Mouse (Mus musculus) 3134 (cell line): ENCODE data around the gene Mef2b.

Experiments used
- DNase-seq: peaks from one replicate; pipeline ENCODE4 v3.0.0-alpha.2; 2011; ENCODE audit warnings: low spot score; ENCODE audit not compliant: insufficient read length; ENCODE audit errors: extremely low read depth

Mef2b gene

DNA sequence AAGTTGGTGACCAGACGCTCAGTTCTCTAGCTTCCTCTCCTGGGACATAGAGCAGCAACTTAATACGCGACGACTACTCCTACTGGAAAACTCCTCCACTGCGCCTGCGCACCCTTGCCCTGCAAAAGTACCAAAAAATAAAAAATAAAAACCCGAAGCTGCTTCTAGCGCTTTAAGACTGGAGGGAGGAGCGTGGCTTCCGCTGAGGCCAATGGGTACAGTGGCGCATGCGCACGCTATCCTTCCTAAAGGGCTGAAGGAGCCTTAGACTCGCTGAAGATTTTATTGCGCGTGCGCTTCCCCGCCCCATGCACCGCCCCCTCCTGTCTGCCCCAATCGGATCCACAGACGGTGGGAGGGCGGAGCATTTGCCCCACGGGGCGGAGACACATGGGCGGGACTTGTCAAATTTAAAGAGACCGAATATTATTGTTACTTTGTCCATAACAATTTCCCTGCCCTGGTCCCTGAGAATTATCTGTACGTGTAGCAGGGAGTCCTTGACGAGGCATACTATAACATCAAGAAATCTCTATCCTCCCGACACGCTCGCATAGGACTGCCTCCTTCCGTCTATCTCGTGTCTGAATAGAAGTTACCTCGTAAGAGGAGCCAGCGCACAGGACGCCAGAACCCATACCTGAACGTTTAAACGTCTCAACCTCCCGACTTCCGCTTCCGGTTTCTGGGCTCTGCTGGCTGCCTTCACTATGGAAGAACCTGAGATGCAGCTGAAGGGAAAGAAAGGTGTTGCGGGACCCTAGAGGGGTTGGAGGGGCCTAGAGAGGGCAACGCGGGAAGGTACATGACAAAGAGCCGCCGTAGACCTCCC, at the start of gene Mef2b, which contains the start of the genes Rfxank and Borcs8:
TSS of gene Mef2b (plus strand) at position 686 of the 832 bp plus-strand sequence.
TSS of gene Rfxank (minus strand) at position 129 of the 832 bp plus-strand sequence.
TSS of gene Borcs8 (plus strand) at position 474 of the 832 bp plus-strand sequence.
- DNase-seq = peak; percentile 97

DNA sequence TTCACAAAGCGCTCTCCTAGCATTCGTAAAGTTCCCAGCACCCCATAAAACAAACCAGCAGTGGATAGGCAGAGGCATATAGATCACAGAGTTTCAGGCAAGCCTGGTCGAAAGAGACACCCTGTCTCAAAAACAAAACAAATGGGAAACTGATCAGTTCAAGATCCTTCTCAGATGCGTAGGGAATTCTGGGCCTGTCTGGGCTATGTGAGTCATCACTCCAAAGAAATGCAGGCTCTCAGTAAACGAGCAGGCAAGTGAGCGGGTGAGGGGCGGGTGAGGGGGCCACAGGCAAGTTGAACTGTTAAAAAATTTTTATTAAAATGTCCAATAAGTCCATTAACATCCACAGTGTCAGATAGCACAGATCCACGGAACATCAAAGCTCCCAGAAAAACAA, 46.7 kb upstream of the Mef2b start:
- DNase-seq = no peak

DNA sequence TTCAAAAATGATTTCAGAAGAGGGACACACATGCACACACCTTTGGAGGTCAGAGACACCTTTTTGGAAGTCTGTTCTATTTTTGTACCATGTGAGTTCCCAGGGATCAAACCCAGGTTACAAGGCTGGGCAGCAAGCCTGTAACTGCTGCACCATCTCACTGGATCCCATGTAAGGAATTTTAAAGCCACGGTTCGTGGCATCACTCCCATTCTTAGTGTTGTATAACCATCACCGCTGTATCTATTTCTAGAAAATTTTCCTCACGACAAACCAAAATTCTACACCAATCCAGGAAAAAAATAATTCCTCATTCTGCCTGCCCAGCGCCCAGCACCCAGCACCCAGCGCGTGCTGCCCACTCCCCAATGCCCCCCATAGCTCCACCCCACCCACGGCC, 40.2 kb upstream of the Mef2b start:
- DNase-seq = no peak

DNA sequence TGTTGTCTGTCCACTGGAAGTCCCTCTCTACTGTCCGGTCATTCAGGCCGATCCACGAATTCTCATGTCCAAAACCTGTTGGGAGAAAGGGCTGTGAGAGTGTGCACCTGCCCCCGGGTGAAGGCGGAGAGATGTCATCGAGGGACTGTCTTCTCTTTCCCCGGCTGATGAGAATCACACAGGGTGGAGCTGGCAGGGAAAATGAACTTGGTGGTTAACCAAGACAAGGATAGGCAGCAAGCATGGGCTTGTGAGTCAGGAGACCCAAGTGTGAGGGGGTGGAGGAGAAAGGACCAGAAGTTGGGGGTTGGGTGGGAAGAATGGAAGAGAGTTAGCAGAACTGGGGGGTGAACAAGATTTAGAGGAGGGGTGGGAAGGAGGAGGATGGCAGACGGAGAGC, 39.3 kb upstream of the Mef2b start:
- no peak for DNase-seq

DNA sequence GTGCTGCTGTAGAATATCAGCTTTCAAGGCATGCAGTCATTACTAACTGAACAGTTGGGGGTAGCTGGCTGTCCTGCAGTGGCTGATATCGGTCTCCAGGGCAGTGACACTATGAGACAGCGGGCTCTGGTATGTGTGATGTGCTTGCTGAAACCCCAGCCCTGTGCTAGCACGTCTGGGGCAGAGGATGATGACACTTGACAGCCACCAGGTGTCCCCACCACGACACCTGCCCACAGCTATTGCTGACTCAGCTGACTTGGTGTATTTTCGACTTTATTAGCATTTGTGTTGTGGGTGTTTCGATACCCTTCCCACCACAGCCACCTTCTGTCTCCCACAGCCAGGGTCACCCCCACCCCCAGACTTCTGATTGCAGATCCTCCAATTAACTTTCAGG, 35.0 kb upstream of the Mef2b start:
- DNase-seq = no peak

DNA sequence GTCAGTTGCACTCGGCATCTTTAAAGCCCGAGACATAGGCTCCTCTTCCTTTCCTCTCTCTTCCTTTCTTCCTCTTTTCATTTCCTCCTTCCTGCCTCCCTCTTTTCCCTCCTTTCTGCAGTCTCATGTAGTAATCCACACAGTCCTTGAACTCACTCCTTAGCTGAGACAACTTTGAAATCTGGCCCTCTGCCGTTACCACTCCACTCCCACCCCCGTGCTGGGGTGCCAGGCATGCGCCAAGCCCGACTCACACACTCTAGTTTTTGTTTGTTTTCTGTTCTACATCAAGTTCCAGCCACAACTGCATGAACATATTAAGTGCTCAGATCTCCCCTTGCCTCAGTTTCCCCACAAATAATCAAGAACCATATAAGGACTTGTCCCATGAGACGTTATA, 34.6 kb upstream of the Mef2b start:
- no peak for DNase-seq

- DNase-seq = no peak
These were observed 29.1 kb upstream of the Mef2b start for GRCm38 (mm10) chr8:70110451-70110850.

GRCm38 (mm10) chr8:70111192-70111795, 28.2 kb upstream of the Mef2b start:
- no peak for DNase-seq

DNA sequence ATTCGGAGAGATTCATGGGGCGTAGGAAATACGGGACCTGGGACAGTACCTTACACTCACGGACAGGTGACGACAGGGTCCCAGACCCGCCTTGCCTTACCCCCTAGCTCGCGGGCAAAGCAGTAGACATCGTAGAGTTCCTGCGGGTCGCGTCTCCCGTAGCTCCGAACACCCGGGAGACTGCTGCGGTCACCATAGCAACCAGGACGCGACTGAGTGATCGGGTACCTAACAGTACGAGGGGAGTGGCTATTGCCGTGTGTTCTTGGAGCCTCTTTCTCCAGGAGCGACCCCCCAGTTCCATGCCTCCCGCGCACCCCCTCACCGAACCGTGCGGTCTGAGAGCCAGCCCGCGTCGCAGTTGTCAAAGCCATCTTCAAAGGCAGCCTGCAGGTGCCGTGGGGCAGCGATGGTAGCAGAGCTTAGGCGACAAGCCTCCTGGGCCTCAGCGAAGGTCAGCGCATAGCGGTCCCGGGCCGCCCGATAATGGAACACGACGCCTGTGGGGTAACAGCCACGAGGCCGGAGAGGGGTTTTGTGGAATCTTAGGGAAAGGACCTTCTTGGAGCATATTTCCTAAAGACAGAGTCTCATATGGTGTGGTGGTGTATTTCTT, 27.0 kb upstream of the Mef2b start:
- DNase-seq = no peak

GRCm38 (mm10) chr8:70114488-70114887, 25.0 kb upstream of the Mef2b start:
- no peak for DNase-seq

GRCm38 (mm10) chr8:70114892-70115291, 24.6 kb upstream of the Mef2b start:
- DNase-seq = no peak

GRCm38 (mm10) chr8:70117611-70118010, 21.9 kb upstream of the Mef2b start:
- no peak for DNase-seq

DNA sequence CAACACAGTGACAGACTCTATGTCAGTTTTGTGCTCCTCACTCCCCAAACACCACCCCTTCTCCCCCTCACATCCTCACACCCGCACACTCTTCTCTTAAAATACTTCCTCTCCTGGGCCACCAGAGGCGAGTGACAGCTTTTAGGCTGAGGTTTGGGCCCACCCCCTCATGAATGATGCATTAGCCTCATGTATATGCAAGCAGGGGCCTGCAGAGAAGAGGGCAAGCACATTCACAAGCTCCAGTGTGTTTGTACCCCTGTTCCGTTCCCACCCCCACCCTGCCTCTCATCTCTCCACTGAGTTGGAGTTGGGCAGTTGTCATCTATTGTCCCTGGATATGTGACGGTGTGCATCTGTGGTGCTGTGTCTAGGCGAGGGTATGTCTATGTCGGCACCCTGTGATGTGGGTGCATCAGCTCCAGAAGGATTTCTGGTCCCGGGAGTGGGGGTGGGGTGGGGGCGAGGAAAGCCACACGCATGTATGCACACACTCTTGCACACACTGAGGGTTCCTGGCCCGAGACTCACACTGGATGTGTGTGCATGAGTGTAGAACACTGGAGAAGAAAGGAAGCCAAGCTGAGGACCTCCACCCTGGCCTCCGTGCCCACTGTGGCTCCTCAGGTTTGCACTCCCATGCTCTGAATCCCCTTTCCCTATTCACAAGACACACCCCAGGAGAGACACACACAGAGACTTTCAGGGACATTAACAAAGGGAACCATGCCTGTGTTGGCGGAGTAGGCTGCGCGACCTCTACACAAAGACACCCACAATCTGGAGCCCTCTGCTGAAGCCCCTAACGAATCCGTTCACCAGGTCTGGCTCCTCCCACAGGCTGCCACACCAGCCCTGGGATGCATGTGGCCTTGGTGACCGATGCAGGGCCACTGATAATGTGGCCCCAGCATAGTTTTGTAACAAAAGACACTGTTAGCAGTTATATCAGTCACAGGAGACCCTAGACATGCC, 20.5 kb upstream of the Mef2b start:
- DNase-seq = no peak

GRCm38 (mm10) chr8:70120667-70121066, 18.8 kb upstream of the Mef2b start, which contains the start of gene Ncan:
TSS of gene Ncan (minus strand) at chr8:70120873.
- DNase-seq = no peak

DNA sequence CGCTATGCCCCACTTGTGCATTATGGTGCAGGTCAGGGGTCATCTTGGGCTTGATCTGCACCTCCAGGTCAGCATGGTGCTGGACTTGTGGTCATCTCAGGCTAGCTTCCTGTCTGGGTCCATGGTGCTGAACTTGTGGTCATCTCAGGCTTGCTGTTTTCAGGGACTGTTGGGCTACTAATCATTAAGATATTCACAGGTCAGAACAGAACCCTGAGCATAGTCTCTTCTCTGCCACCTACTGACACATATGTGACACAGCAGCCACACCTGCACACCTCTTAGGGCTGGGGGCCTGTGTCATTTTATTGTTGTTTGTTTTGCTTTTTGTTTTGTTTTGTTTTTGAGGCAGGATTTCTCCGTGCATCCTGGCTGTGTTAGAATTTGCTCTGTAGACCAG, 16.6 kb upstream of the Mef2b start:
- DNase-seq = no peak

GRCm38 (mm10) chr8:70124992-70125391, 14.5 kb upstream of the Mef2b start:
- DNase-seq = no peak

DNA sequence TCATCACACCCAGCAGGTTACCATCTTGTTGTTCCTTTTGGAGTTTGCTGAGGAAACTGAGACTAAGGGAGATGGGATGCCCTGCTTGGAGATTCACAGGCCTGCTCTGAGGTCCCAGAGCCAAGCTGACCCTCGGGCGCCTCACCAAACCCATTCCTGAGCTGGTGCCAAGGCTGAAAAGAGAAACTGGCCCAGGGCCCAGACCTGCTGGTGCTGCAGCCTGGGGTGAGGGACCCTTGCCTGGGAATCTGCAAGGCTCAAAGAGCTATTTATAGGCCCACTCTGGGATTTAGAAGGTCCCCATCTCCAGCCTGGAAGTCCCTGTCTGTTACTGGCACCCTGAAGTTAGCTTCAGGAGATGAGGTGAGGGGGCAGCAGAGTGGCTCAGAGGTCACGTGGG, 11.1 kb upstream of the Mef2b start:
- DNase-seq = peak; percentile 68

- peak; percentile 89 for DNase-seq
These were observed 10.1 kb upstream of the Mef2b start for GRCm38 (mm10) chr8:70129309-70129952.

DNA sequence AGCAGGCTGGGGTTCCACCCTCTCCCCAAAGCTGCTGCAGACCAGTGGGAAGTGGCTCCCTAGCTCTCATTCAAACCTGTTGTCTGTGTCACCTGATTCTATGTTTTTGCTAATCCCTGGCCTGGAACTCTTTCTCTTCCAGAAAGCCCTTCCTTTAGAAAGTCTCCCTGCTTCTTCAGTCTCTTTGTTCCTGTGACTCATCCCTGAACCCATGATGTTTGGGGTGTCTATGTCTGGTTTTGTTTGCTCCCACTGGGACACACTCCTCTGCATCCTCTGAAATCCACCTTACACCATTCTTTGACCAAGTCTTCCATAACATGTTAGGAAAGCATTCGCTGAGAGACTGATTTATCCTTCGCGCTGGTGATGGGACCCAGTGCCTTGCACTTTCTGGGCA, 9.4 kb upstream of the Mef2b start:
- no peak for DNase-seq
